Mouse (Mus musculus) bone marrow, adult 2 months (tissue): Measurements from ENCODE around the gene Gm10666.
"Not testable (repeated sequence)": the region's sequence is repeated elsewhere in the genome, so short reads cannot be mapped to it uniquely, and the experiment has no call there.

ENCODE experiments used
- CTCF ChIP-seq: fragments of 200-500 bp; IDR thresholded peaks from 2 replicates; pipeline ENCODE4 v1.5.1; 2011; ENCODE audit warnings: low read length, control low read depth; ENCODE audit not compliant: control insufficient read depth, insufficient read depth
- POLR2A ChIP-seq: fragments of 200-500 bp; IDR thresholded peaks from 2 replicates; pipeline ENCODE4 v1.6.1; 2011; ENCODE audit warnings: low read depth, mild to moderate bottlenecking, control low read depth, low read length, borderline replicate concordance; ENCODE audit not compliant: control insufficient read depth

- TF ChIP-seq CTCF, POLR2A: not testable (repeated sequence)
Observed at GRCm38 (mm10) chr7:22118145-22118544, 16.4 kb downstream of the Gm10666 start, which contains the start of gene Gm16451.
